Mouse (Mus musculus): ENCODE data around the gene Filip1. TPM values are rescaled to one million over a fixed set of nuclear protein-coding genes. Genes with fewer than 3 reads are reported as not detected.

The Filip1 gene
- polyA plus RNA-seq, 1 experiment from 2014 or later = 5.3 TPM

GRCm38 (mm10) chr9:79892183-79892582 is 120.5 kb downstream of the Filip1 start:
- H3K27ac ChIP-seq (ENCODE audit: low read depth, low read length) = no peak overlapping the region
- no peaks in the 10 kb centered on the region; the same call in 1 of the 2 replicates for H3K36me3 ChIP-seq (ENCODE audit: control insufficient read depth, insufficient read depth)
- no peak overlapping the region for H3K4me3 ChIP-seq (ENCODE audit: low read depth, low read length)
- no peak overlapping the region for H3K4me2 ChIP-seq (replicated peaks; ENCODE audit: low read depth)
- 71% methylated on average over 1 of the region's 1 CpGs for WGBS
- no peaks in the 10 kb centered on the region for H3K9me3 ChIP-seq (ENCODE audit: control insufficient read depth)
- no peak overlapping the region for H3K9ac ChIP-seq (ENCODE audit: low read depth, low read length)
- H3K27me3 ChIP-seq (replicated peaks; ENCODE audit: control insufficient read depth, insufficient read depth, low read length) = no peaks in the 10 kb centered on the region
- ATAC-seq = no peak
- H3K4me1 ChIP-seq (replicated peaks; ENCODE audit: control insufficient read depth, insufficient read depth, low read length) = no peaks in the 10 kb centered on the region
- TF ChIP-seq CTCF (IDR thresholded peaks at IDR 0.05; ENCODE audit: low read depth) = no peak

DNA sequence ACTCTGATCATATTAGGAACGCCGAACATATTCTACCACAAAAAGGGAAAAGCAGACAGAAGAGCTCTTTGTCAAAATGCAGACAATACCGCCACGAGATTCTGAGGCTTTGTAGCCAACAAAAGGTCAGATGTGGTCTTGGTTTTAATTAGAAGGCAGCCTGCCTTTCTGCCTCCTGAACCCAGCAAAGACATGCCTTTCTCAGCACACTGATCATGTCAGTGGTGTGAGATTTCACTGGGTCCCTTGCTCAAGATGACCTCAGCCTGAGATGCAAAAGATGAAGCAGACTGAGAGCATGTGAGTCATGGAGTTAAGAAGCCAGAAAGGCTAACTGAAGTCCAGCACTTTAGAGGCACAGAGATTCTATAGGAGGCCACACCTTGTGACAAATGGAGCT is 122.2 kb downstream of the Filip1 start:
- Histone ChIP-seq H3K27me3 (replicated peaks; ENCODE audit: control insufficient read depth, insufficient read depth, low read length) (no peaks in the 10 kb centered on the region), H3K9me3 (ENCODE audit: control insufficient read depth) (no peaks in the 10 kb centered on the region), H3K27ac (ENCODE audit: low read depth, low read length) (no peak overlapping the region), H3K4me2 (replicated peaks; ENCODE audit: low read depth) (no peak overlapping the region), H3K9ac (ENCODE audit: low read depth, low read length) (no peak overlapping the region), H3K36me3 (ENCODE audit: control insufficient read depth, insufficient read depth) (no peaks in the 10 kb centered on the region), H3K4me1 (replicated peaks; ENCODE audit: control insufficient read depth, insufficient read depth, low read length) (no peaks in the 10 kb centered on the region), H3K4me3 (ENCODE audit: low read depth, low read length) (no peak overlapping the region)
- ATAC-seq = no peak
- no peak for TF ChIP-seq CTCF (IDR thresholded peaks at IDR 0.05; ENCODE audit: low read depth)
- WGBS = 75% methylated on average over 4 of the region's 4 CpGs

- Histone ChIP-seq H3K27me3 (replicated peaks; ENCODE audit: control insufficient read depth, insufficient read depth, low read length) (no peaks in the 10 kb centered on the region), H3K36me3 (ENCODE audit: control insufficient read depth, insufficient read depth) (no peaks in the 10 kb centered on the region), H3K9ac (ENCODE audit: low read depth, low read length) (no peak overlapping the region), H3K4me1 (replicated peaks; ENCODE audit: control insufficient read depth, insufficient read depth, low read length) (no peaks in the 10 kb centered on the region), H3K9me3 (ENCODE audit: control insufficient read depth) (no peaks in the 10 kb centered on the region), H3K4me2 (replicated peaks; ENCODE audit: low read depth) (no peak overlapping the region), H3K27ac (ENCODE audit: low read depth, low read length) (no peak overlapping the region), H3K4me3 (ENCODE audit: low read depth, low read length) (no peak overlapping the region)
- ATAC-seq = 0 out of 2 replicates have a peak, but pooled peaks have one; percentile 13
- 82% methylated on average over 6 of the region's 6 CpGs for WGBS
- peak; percentile 47 for TF ChIP-seq CTCF (IDR thresholded peaks at IDR 0.05; ENCODE audit: low read depth)
Observed at GRCm38 (mm10) chr9:79889132-79889531, 123.5 kb downstream of the Filip1 start.

GRCm38 (mm10) chr9:79885244-79886210 is 127.1 kb downstream of the Filip1 start:
- Histone ChIP-seq H3K9me3 (ENCODE audit: control insufficient read depth) (no peaks in the 10 kb centered on the region), H3K4me3 (ENCODE audit: low read depth, low read length) (no peak overlapping the region), H3K4me2 (replicated peaks; ENCODE audit: low read depth) (no peak overlapping the region), H3K9ac (ENCODE audit: low read depth, low read length) (no peak overlapping the region), H3K27me3 (replicated peaks; ENCODE audit: control insufficient read depth, insufficient read depth, low read length) (no peaks in the 10 kb centered on the region), H3K36me3 (ENCODE audit: control insufficient read depth, insufficient read depth) (no peaks in the 10 kb centered on the region), H3K27ac (ENCODE audit: low read depth, low read length) (no peak overlapping the region), H3K4me1 (replicated peaks; ENCODE audit: control insufficient read depth, insufficient read depth, low read length) (no peaks in the 10 kb centered on the region)
- 64% methylated on average over 11 of the region's 11 CpGs for WGBS
- TF ChIP-seq CTCF (IDR thresholded peaks at IDR 0.05; ENCODE audit: low read depth) = peak; percentile 38
- no peak for ATAC-seq

GRCm38 (mm10) chr9:79883139-79883538 is 129.5 kb downstream of the Filip1 start:
- H3K27me3 ChIP-seq (replicated peaks; ENCODE audit: control insufficient read depth, insufficient read depth, low read length) = no peaks in the 10 kb centered on the region
- H3K9ac ChIP-seq (ENCODE audit: low read depth, low read length) = no peak overlapping the region
- no peak overlapping the region for H3K27ac ChIP-seq (ENCODE audit: low read depth, low read length)
- H3K4me2 ChIP-seq (replicated peaks; ENCODE audit: low read depth) = no peak overlapping the region
- H3K4me3 ChIP-seq (ENCODE audit: low read depth, low read length) = no peak overlapping the region
- no peaks in the 10 kb centered on the region for H3K36me3 ChIP-seq (ENCODE audit: control insufficient read depth, insufficient read depth)
- H3K9me3 ChIP-seq (ENCODE audit: control insufficient read depth) = no peaks in the 10 kb centered on the region
- no peak for ATAC-seq
- H3K4me1 ChIP-seq (replicated peaks; ENCODE audit: control insufficient read depth, insufficient read depth, low read length) = no peaks in the 10 kb centered on the region
- no peak for TF ChIP-seq CTCF (IDR thresholded peaks at IDR 0.05; ENCODE audit: low read depth)
- 72% methylated on average over 2 of the region's 2 CpGs for WGBS

GRCm38 (mm10) chr9:79880031-79880430 is 132.6 kb downstream of the Filip1 start:
- Histone ChIP-seq H3K4me3 (ENCODE audit: low read depth, low read length) (no peak overlapping the region), H3K27me3 (replicated peaks; ENCODE audit: control insufficient read depth, insufficient read depth, low read length) (no peaks in the 10 kb centered on the region), H3K9me3 (ENCODE audit: control insufficient read depth) (no peaks in the 10 kb centered on the region), H3K9ac (ENCODE audit: low read depth, low read length) (no peak overlapping the region), H3K36me3 (ENCODE audit: control insufficient read depth, insufficient read depth) (no peaks in the 10 kb centered on the region), H3K27ac (ENCODE audit: low read depth, low read length) (no peak overlapping the region), H3K4me2 (replicated peaks; ENCODE audit: low read depth) (no peak overlapping the region), H3K4me1 (replicated peaks; ENCODE audit: control insufficient read depth, insufficient read depth, low read length) (no peaks in the 10 kb centered on the region)
- no peak for ATAC-seq
- TF ChIP-seq CTCF (IDR thresholded peaks at IDR 0.05; ENCODE audit: low read depth) = no peak
- 29% methylated on average over 7 of the region's 7 CpGs for WGBS

All from intestine, postnatal 0 days (tissue).